Comparison of ENCODE assay signal across 11 mouse cellular contexts in the genomic region with DNA sequence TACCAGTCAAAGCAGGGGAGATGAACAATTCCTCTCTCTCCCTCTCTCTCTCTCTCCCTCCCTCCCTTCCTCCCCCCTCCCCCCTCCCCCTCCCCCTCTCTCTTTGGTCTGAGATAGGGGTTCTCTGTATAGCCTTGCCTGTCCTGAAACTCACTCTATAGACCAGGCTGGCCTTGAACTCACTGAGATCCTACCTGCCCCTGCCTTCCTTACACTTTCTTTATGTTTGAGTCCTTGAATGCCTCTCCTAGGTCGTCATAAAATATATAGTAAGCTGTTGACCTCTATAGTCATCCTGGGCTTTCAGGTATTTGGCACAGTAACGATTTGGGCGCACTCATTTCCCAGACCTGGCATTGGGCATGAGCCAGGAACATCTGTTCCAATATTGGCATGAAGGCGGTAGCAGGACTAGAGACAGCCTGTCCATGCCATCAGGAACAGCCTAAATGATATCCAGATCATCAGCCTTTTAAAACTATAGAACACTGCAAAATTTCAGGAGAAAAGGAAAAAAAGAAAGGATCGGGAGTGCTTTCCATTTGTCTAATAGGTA. TPM values are rescaled to one million over a fixed set of nuclear protein-coding genes. Genes with fewer than 3 reads are reported as not detected.
DNase-seq lines count a peak whose midpoint lies in the region; ATAC-seq and TF ChIP-seq lines count a peak whose summit lies in the region.
"Had no signal": no experiment of that assay in that cellular context is flagged by ENCODE, and none has a peak within 500 bp of the region (broad histone marks: within the 10 kb centered on the region; RNA-seq: fewer than 3 reads in every experiment).

No protein-coding gene starts in this region.

- H3K4me2 ChIP-seq in embryonic facial prominence, embryonic 13.5 days, result peak overlapping the region; percentile 58
- H3K4me2 ChIP-seq in liver, embryonic 12.5 days, result peak overlapping the region; percentile 67
- no peak overlapping the region for H3K4me2 ChIP-seq in midbrain, postnatal 0 days (ENCODE audit: low read depth, low read length, poor library complexity, severe bottlenecking)

- TF ChIP-seq POLR2A in heart, adult 2 months (IDR thresholded peaks at IDR 0.05; ENCODE audit: insufficient read depth, low read depth, low read length), result no peak
- no peak for TF ChIP-seq POLR2A in liver, adult 2 months (IDR thresholded peaks at IDR 0.05; ENCODE audit: extremely low read depth, insufficient read depth, low read length)

- H3K9me3 ChIP-seq in embryonic facial prominence, embryonic 13.5 days, result no peaks in the 10 kb centered on the region
- no peaks in the 10 kb centered on the region for H3K9me3 ChIP-seq in liver, embryonic 12.5 days (replicated peaks)
- no peaks in the 10 kb centered on the region for H3K9me3 ChIP-seq in midbrain, postnatal 0 days (ENCODE audit: low read length)

- H3K4me3 ChIP-seq in heart, adult 2 months, result peak overlapping the region; percentile 55
- H3K4me3 ChIP-seq in liver, adult 2 months (ENCODE audit: insufficient read depth, low read depth, low read length), result peak overlapping the region; percentile 6
- H3K4me3 ChIP-seq in embryonic facial prominence, embryonic 13.5 days, result 0 out of 2 replicates have a peak overlapping the region, but pooled peaks have one; percentile 39
- H3K4me3 ChIP-seq in liver, embryonic 12.5 days, result peak overlapping the region; percentile 53
- H3K4me3 ChIP-seq in midbrain, postnatal 0 days (ENCODE audit: low read depth, low read length), result no peak overlapping the region
- H3K4me3 ChIP-seq: myocyte had no signal

- H3K4me1 ChIP-seq in heart, adult 2 months (ENCODE audit: control insufficient read depth, insufficient read depth, low read length), result peaks cover 1% of the 10 kb centered on the region
- peaks cover 16% of the 10 kb centered on the region; the same call in 1 of the 2 replicates for H3K4me1 ChIP-seq in liver, adult 2 months (ENCODE audit: control insufficient read depth, insufficient read depth, low read length)
- no peaks in the 10 kb centered on the region for H3K4me1 ChIP-seq in embryonic facial prominence, embryonic 13.5 days
- peaks cover 33% of the 10 kb centered on the region for H3K4me1 ChIP-seq in liver, embryonic 12.5 days
- H3K4me1 ChIP-seq in midbrain, postnatal 0 days (ENCODE audit: insufficient read depth, low read length), result no peaks in the 10 kb centered on the region

- no peak for DNase-seq in heart, adult 2 months
- DNase-seq in heart, postnatal 36 days, result no peak
- DNase-seq in liver, adult 2 months (ENCODE audit: extremely low read depth, low read depth, low spot score), result peak; percentile 82
- DNase-seq in liver, result no peak
- no peak for DNase-seq in midbrain, postnatal 0 days (ENCODE audit: low spot score)
- DNase-seq in layer of hippocampus, postnatal 36 days, result no peak
- DNase-seq: cerebellum, postnatal 14 days had no signal

- no peak for TF ChIP-seq EP300 in heart, adult 2 months (IDR thresholded peaks at IDR 0.05; ENCODE audit: insufficient read depth, low read depth, low read length)

- TF ChIP-seq CTCF in heart, adult 2 months (IDR thresholded peaks at IDR 0.05), result no peak
- TF ChIP-seq CTCF in liver, adult 2 months (IDR thresholded peaks at IDR 0.05; ENCODE audit: low read depth, low read length), result no peak
- TF ChIP-seq CTCF in midbrain, postnatal 0 days (IDR thresholded peaks at IDR 0.05), result no peak

- H3K27ac ChIP-seq in heart, adult 2 months, result no peak overlapping the region; the same call in 1 of the 2 replicates
- H3K27ac ChIP-seq in liver, adult 2 months (replicated peaks; ENCODE audit: insufficient read depth, low read depth, low read length), result no peak overlapping the region
- no peak overlapping the region for H3K27ac ChIP-seq in embryonic facial prominence, embryonic 13.5 days
- H3K27ac ChIP-seq in liver, embryonic 12.5 days, result no peak overlapping the region
- H3K27ac ChIP-seq in midbrain, postnatal 0 days (ENCODE audit: low read depth, low read length), result no peak overlapping the region
- H3K27ac ChIP-seq: left cerebral cortex, adult 2 months had no signal

- H3K36me3 ChIP-seq in heart, adult 2 months (ENCODE audit: control insufficient read depth, insufficient read depth, low read length), result no peaks in the 10 kb centered on the region
- peaks cover 7% of the 10 kb centered on the region for H3K36me3 ChIP-seq in liver, adult 2 months (ENCODE audit: control insufficient read depth, insufficient read depth, low read length)
- H3K36me3 ChIP-seq in embryonic facial prominence, embryonic 13.5 days, result no peaks in the 10 kb centered on the region
- H3K36me3 ChIP-seq in liver, embryonic 12.5 days, result peaks cover 10% of the 10 kb centered on the region; the same call in 1 of the 2 replicates
- H3K36me3 ChIP-seq in midbrain, postnatal 0 days (ENCODE audit: insufficient read depth, low read length), result no peaks in the 10 kb centered on the region

- H3K9ac ChIP-seq in heart, adult 2 months (ENCODE audit: low read depth, low read length), result no peak overlapping the region
- H3K9ac ChIP-seq in liver, adult 2 months (ENCODE audit: low read depth, low read length), result no peak overlapping the region
- no peak overlapping the region for H3K9ac ChIP-seq in embryonic facial prominence, embryonic 13.5 days
- H3K9ac ChIP-seq in liver, embryonic 12.5 days, result peak overlapping the region; percentile 58; the same call in 1 of the 2 replicates
- no peak overlapping the region for H3K9ac ChIP-seq in midbrain, postnatal 0 days (replicated peaks; ENCODE audit: low read length, poor library complexity, severe bottlenecking)

- no peak for ATAC-seq in embryonic facial prominence, embryonic 13.5 days (ENCODE audit: insufficient number of reproducible peaks, insufficient read depth, low FRiP score, low TSS enrichment, low read depth)
- ATAC-seq in liver, embryonic 12.5 days, result no peak
- no peak for ATAC-seq in midbrain, postnatal 0 days (ENCODE audit: low FRiP score)

- H3K27me3 ChIP-seq in heart, adult 2 months (ENCODE audit: control insufficient read depth, insufficient read depth, low read length), result no peaks in the 10 kb centered on the region
- H3K27me3 ChIP-seq in liver, adult 2 months (ENCODE audit: control insufficient read depth, insufficient read depth, low read length), result no peaks in the 10 kb centered on the region
- H3K27me3 ChIP-seq in embryonic facial prominence, embryonic 13.5 days, result no peaks in the 10 kb centered on the region
- H3K27me3 ChIP-seq in liver, embryonic 12.5 days (replicated peaks), result no peaks in the 10 kb centered on the region; the same call in 1 of the 2 replicates
- H3K27me3 ChIP-seq in midbrain, postnatal 0 days (ENCODE audit: insufficient read depth, low read length), result no peaks in the 10 kb centered on the region

- intact Hi-C loops in heart, adult 2 months (cut with DNase I), result loop anchor here (2.0 kb wide), 1 partner anchor 30 kb away; no protein-coding TSS in a partner anchor
- intact Hi-C loops in heart, postnatal 36 days (cut with DNase I), result no loop called here

- 64% methylated on average over 5 of the region's 5 CpGs for WGBS in heart, adult 2 months
- WGBS in liver, adult 2 months, result 32% methylated on average over 5 of the region's 5 CpGs
- 85% methylated on average over 5 of the region's 5 CpGs for WGBS in embryonic facial prominence, embryonic 13.5 days
- 75% methylated on average over 5 of the region's 5 CpGs for WGBS in liver, embryonic 12.5 days (ENCODE audit: insufficient replicate concordance)
- 89% methylated on average over 5 of the region's 5 CpGs for WGBS in midbrain, postnatal 0 days

- H3K79me2 ChIP-seq in heart, adult 2 months (replicated peaks; ENCODE audit: control insufficient read depth, insufficient read depth, low read length), result no peaks in the 10 kb centered on the region
- H3K79me2 ChIP-seq in liver, adult 2 months (ENCODE audit: control insufficient read depth, insufficient read depth, low read length), result peaks cover 3% of the 10 kb centered on the region; the same call in 1 of the 2 replicates

RNA-seq across cellular contexts. Expression of gene Gimap9, which starts 1.0 kb away (rescaled TPM):
- 1 to 10 TPM; 3.1 to 3.4 TPM for total RNA-seq in heart, adult 2 months (2021)
- 1.8 and 3.7 TPM in 2 replicates for polyA plus RNA-seq in heart, adult 2 months (2012; rRNA removed)
- 1 to 10 TPM; 4.8 to 5.2 TPM for total RNA-seq in heart, postnatal 36 days (2021)
- 11.6 and 12.2 TPM in 2 replicates for total RNA-seq in liver, adult 2 months (2014; rRNA removed)
- polyA plus RNA-seq in liver, adult 2 months (2012; rRNA removed), result 4.2 and 6.3 TPM in 2 replicates
- 13.6 and 17.1 TPM in 2 replicates for polyA plus RNA-seq in embryonic facial prominence, embryonic 13.5 days (2015; fragmentation: Nextera tagmentation; extraction: Ambion mirVana)
- 11.4 and 12.9 TPM in 2 replicates for polyA plus RNA-seq in liver, embryonic 12.5 days (2016; fragmentation: Nextera tagmentation; extraction: Ambion mirVana)
- total RNA-seq in midbrain, postnatal 0 days (2014; rRNA removed), result 0.55 and 0.71 TPM in 2 replicates
- polyA plus RNA-seq in midbrain, postnatal 0 days (2015; fragmentation: Nextera tagmentation; extraction: Ambion mirVana), result 1.1 TPM in 2 replicates
- under 1 TPM; 0.28 to 0.57 TPM for total RNA-seq in layer of hippocampus, postnatal 36 days (2021)

RNA-seq across cellular contexts. Expression of gene Gimap4, which starts 7.4 kb away (rescaled TPM):
- total RNA-seq in heart, adult 2 months (2021), result 10 to 100 TPM; 22.4 to 25.3 TPM
- polyA plus RNA-seq in heart, adult 2 months (2012; rRNA removed), result 28.1 and 42.1 TPM in 2 replicates
- total RNA-seq in heart, postnatal 36 days (2021), result 10 to 100 TPM; 23.6 to 30.4 TPM
- 11.9 and 15.1 TPM in 2 replicates for total RNA-seq in liver, adult 2 months (2014; rRNA removed)
- polyA plus RNA-seq in liver, adult 2 months (2012; rRNA removed), result 3.9 and 5.5 TPM in 2 replicates
- 10.9 and 11.4 TPM in 2 replicates for polyA plus RNA-seq in embryonic facial prominence, embryonic 13.5 days (2015; fragmentation: Nextera tagmentation; extraction: Ambion mirVana)
- 15.7 and 15.9 TPM in 2 replicates for polyA plus RNA-seq in liver, embryonic 12.5 days (2016; fragmentation: Nextera tagmentation; extraction: Ambion mirVana)
- 0.66 and 0.77 TPM in 2 replicates for total RNA-seq in midbrain, postnatal 0 days (2014; rRNA removed)
- 0.25 and 0.48 TPM in 2 replicates for polyA plus RNA-seq in midbrain, postnatal 0 days (2015; fragmentation: Nextera tagmentation; extraction: Ambion mirVana)
- total RNA-seq in layer of hippocampus, postnatal 36 days (2021), result under 1 TPM; 0.17 to 0.33 TPM
- polyA plus RNA-seq: myocyte had no signal

RNA-seq across cellular contexts. Expression of gene Gimap8, which starts 29.9 kb away (rescaled TPM):
- total RNA-seq in heart, adult 2 months (2021), result 1 to 10 TPM; 7.1 to 7.6 TPM
- 4.1 and 7.3 TPM in 2 replicates for polyA plus RNA-seq in heart, adult 2 months (2012; rRNA removed)
- total RNA-seq in heart, postnatal 36 days (2021), result 1 to 10 TPM; 6.7 to 6.8 TPM
- 6.1 and 6.4 TPM in 2 replicates for total RNA-seq in liver, adult 2 months (2014; rRNA removed)
- 1.0 and 1.4 TPM in 2 replicates for polyA plus RNA-seq in liver, adult 2 months (2012; rRNA removed)
- 0.46 and 0.98 TPM in 2 replicates for polyA plus RNA-seq in embryonic facial prominence, embryonic 13.5 days (2015; fragmentation: Nextera tagmentation; extraction: Ambion mirVana)
- 0.93 and 1.0 TPM in 2 replicates for polyA plus RNA-seq in liver, embryonic 12.5 days (2016; fragmentation: Nextera tagmentation; extraction: Ambion mirVana)
- 0.60 and 0.76 TPM in 2 replicates for total RNA-seq in midbrain, postnatal 0 days (2014; rRNA removed)
- polyA plus RNA-seq in midbrain, postnatal 0 days (2015; fragmentation: Nextera tagmentation; extraction: Ambion mirVana), result 0.45 and 0.53 TPM in 2 replicates
- 1 to 10 TPM in 1 of 2 experiments, under 1 TPM in 1; 0.52 to 1.1 TPM for total RNA-seq in layer of hippocampus, postnatal 36 days (2021)

RNA-seq across cellular contexts. Expression of gene Gimap6, which starts 31.1 kb away (rescaled TPM):
- total RNA-seq in heart, adult 2 months (2021), result 10 to 100 TPM; 34.3 to 38.1 TPM
- 19.2 and 28.6 TPM in 2 replicates for polyA plus RNA-seq in heart, adult 2 months (2012; rRNA removed)
- total RNA-seq in heart, postnatal 36 days (2021), result 10 to 100 TPM; 40.5 to 46.0 TPM
- total RNA-seq in liver, adult 2 months (2014; rRNA removed), result 13.9 and 19.1 TPM in 2 replicates
- 2.6 and 2.8 TPM in 2 replicates for polyA plus RNA-seq in liver, adult 2 months (2012; rRNA removed)
- 15.5 and 20.3 TPM in 2 replicates for polyA plus RNA-seq in embryonic facial prominence, embryonic 13.5 days (2015; fragmentation: Nextera tagmentation; extraction: Ambion mirVana)
- polyA plus RNA-seq in liver, embryonic 12.5 days (2016; fragmentation: Nextera tagmentation; extraction: Ambion mirVana), result 11.7 and 12.7 TPM in 2 replicates
- total RNA-seq in midbrain, postnatal 0 days (2014; rRNA removed), result 3.0 and 6.1 TPM in 2 replicates
- 5.4 and 5.7 TPM in 2 replicates for polyA plus RNA-seq in midbrain, postnatal 0 days (2015; fragmentation: Nextera tagmentation; extraction: Ambion mirVana)
- total RNA-seq in layer of hippocampus, postnatal 36 days (2021), result 1 to 10 TPM; 5.7 to 7.3 TPM
- polyA plus RNA-seq: myocyte had no signal

RNA-seq across cellular contexts. Expression of gene Gm28053, which starts 41.5 kb away (rescaled TPM):
- total RNA-seq in heart, adult 2 months (2021), result 1 to 10 TPM; 3.4 to 5.6 TPM
- polyA plus RNA-seq in heart, adult 2 months (2012; rRNA removed), result not detected in 2 replicates
- 1 to 10 TPM; 3.1 to 4.7 TPM for total RNA-seq in heart, postnatal 36 days (2021)
- not detected in 2 replicates for total RNA-seq in liver, adult 2 months (2014; rRNA removed)
- not detected in 2 replicates for polyA plus RNA-seq in liver, adult 2 months (2012; rRNA removed)
- polyA plus RNA-seq in embryonic facial prominence, embryonic 13.5 days (2015; fragmentation: Nextera tagmentation; extraction: Ambion mirVana), result 1.4 and 1.6 TPM in 2 replicates
- polyA plus RNA-seq in liver, embryonic 12.5 days (2016; fragmentation: Nextera tagmentation; extraction: Ambion mirVana), result 0.75 and 1.2 TPM in 2 replicates
- not detected in 2 replicates for total RNA-seq in midbrain, postnatal 0 days (2014; rRNA removed)
- polyA plus RNA-seq in midbrain, postnatal 0 days (2015; fragmentation: Nextera tagmentation; extraction: Ambion mirVana), result not detected in 2 replicates
- total RNA-seq in layer of hippocampus, postnatal 36 days (2021), result not detected
- polyA plus RNA-seq: myocyte had no signal
